In the genomic region with DNA sequence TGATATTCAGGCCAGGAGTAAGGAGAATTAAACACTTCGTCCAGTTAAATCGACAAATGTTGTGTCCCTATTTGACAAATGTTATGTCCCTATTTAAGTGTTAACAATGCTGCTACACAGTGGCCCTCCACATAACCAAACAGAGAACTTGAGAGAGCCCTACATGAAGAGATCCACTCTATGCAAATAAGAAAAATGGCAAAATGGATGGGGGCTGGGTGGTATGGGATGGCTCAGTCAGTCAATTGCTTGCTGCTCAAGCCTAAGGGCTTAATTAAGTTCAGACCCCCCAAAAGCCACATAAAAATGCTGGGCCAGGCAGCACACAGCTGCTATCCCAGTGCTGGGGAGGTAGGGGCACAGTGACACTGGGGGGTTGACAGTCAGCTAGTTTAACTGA, we compare ENCODE assay signal across 10 mouse cellular contexts. TPM values are rescaled to one million over a fixed set of nuclear protein-coding genes. Genes with fewer than 3 reads are reported as not detected.
DNase-seq lines count a peak whose midpoint lies in the region; ATAC-seq and TF ChIP-seq lines count a peak whose summit lies in the region.
"Had no signal": no experiment of that assay in that cellular context is flagged by ENCODE, and none has a peak within 500 bp of the region (broad histone marks: within the 10 kb centered on the region; RNA-seq: fewer than 3 reads in every experiment).

No protein-coding gene starts in this region.

- H3K4me2 ChIP-seq in intestine, embryonic 16.5 days (ENCODE audit: low read depth, low read length) = no peak overlapping the region
- H3K4me2 ChIP-seq in neural tube, embryonic 15.5 days = no peak overlapping the region
- H3K4me2 ChIP-seq: limb, embryonic 15.5 days had no signal

- H3K9ac ChIP-seq in intestine, embryonic 16.5 days (ENCODE audit: low read depth, low read length) = peak overlapping the region; percentile 37; the same call in 1 of the 2 replicates
- no peak overlapping the region for H3K9ac ChIP-seq in neural tube, embryonic 15.5 days (replicated peaks)
- H3K9ac ChIP-seq: limb, embryonic 15.5 days had no signal

- no peaks in the 10 kb centered on the region for H3K36me3 ChIP-seq in intestine, embryonic 16.5 days (ENCODE audit: control insufficient read depth, insufficient read depth, low read length)
- H3K36me3 ChIP-seq in neural tube, embryonic 15.5 days = no peaks in the 10 kb centered on the region
- H3K36me3 ChIP-seq: limb, embryonic 15.5 days had no signal

- no peak for TF ChIP-seq POLR2A in cerebellum, adult 2 months (IDR thresholded peaks at IDR 0.05; ENCODE audit: borderline replicate concordance, insufficient read depth, low read length)

- TF ChIP-seq CTCF in cerebellum, adult 2 months (IDR thresholded peaks at IDR 0.05; ENCODE audit: borderline replicate concordance, insufficient read depth, low read depth, low read length) = no peak
- no peak for TF ChIP-seq CTCF in left cerebral cortex, adult 2 months (IDR thresholded peaks at IDR 0.05)

- 39% methylated on average over 2 of the region's 2 CpGs for WGBS in cerebellum, adult 2 months
- WGBS in intestine, embryonic 16.5 days = 66% methylated on average over 2 of the region's 2 CpGs
- WGBS in neural tube, embryonic 15.5 days = 33% methylated on average over 2 of the region's 2 CpGs

- peaks cover 7% of the 10 kb centered on the region; the same call in 1 of the 2 replicates for H3K4me1 ChIP-seq in cerebellum, adult 2 months (ENCODE audit: control insufficient read depth, insufficient read depth, low read length)
- peaks cover 6% of the 10 kb centered on the region; the same call in 1 of the 2 replicates for H3K4me1 ChIP-seq in intestine, embryonic 16.5 days (ENCODE audit: control insufficient read depth, insufficient read depth, low read length)
- H3K4me1 ChIP-seq in neural tube, embryonic 15.5 days = peaks cover 16% of the 10 kb centered on the region
- H3K4me1 ChIP-seq: limb, embryonic 15.5 days had no signal

- intact Hi-C loops in left cerebral cortex, adult 2 months (cut with DNase I) = loop anchor here (5.0 kb wide), 3 partner anchors 87 to 428 kb away; no protein-coding TSS in a partner anchor
- intact Hi-C loops in left cerebral cortex, postnatal 36 days (cut with DNase I) = loop anchor here (5.0 to 10.0 kb wide), 3 partner anchors 160 to 430 kb away; a partner anchor contains a TSS
- intact Hi-C loops in left cerebral cortex, postnatal 10 days (cut with DNase I) = no loop called here

- no peak overlapping the region for H3K4me3 ChIP-seq in cerebellum, adult 2 months (replicated peaks; ENCODE audit: insufficient read depth, low read depth, low read length)
- H3K4me3 ChIP-seq in left cerebral cortex, adult 2 months = no peak overlapping the region
- no peak overlapping the region for H3K4me3 ChIP-seq in intestine, embryonic 16.5 days (ENCODE audit: low read length)
- H3K4me3 ChIP-seq in neural tube, embryonic 15.5 days (replicated peaks) = no peak overlapping the region
- H3K4me3 ChIP-seq: limb, embryonic 15.5 days had no signal

- no peak for ATAC-seq in intestine, embryonic 16.5 days
- ATAC-seq in neural tube, embryonic 15.5 days (ENCODE audit: low FRiP score) = no peak

- H3K27me3 ChIP-seq in cerebellum, adult 2 months (ENCODE audit: control insufficient read depth, insufficient read depth, low read length) = no peaks in the 10 kb centered on the region
- no peaks in the 10 kb centered on the region for H3K27me3 ChIP-seq in intestine, embryonic 16.5 days (replicated peaks; ENCODE audit: control insufficient read depth, insufficient read depth, low read length)
- no peaks in the 10 kb centered on the region for H3K27me3 ChIP-seq in neural tube, embryonic 15.5 days (replicated peaks)
- H3K27me3 ChIP-seq: limb, embryonic 15.5 days had no signal

- H3K9me3 ChIP-seq in intestine, embryonic 16.5 days (ENCODE audit: control insufficient read depth, low read length) = no peaks in the 10 kb centered on the region
- no peaks in the 10 kb centered on the region for H3K9me3 ChIP-seq in neural tube, embryonic 15.5 days (replicated peaks)
- H3K9me3 ChIP-seq: limb, embryonic 15.5 days had no signal

- no peak for DNase-seq in cerebellum, adult 2 months
- no peak for DNase-seq in cerebellum, postnatal 14 days
- DNase-seq in left cerebral cortex, adult 2 months (ENCODE audit: extremely low spot score in 1 of 2, low spot score in 2 of 2) = no peak
- no peak for DNase-seq in left cerebral cortex, postnatal 36 days (ENCODE audit: low spot score in 2 of 2)
- no peak for DNase-seq in left cerebral cortex, postnatal 10 days (ENCODE audit: extremely low spot score in 1 of 2, low spot score in 2 of 2)
- no peak for DNase-seq in layer of hippocampus, adult 9-10 months (ENCODE audit: low spot score)
- DNase-seq: gastrocnemius, postnatal 10 days had no signal

- peak overlapping the region; percentile 56; the same call in 1 of the 2 replicates for H3K27ac ChIP-seq in cerebellum, adult 2 months (ENCODE audit: insufficient read depth, low read length)
- H3K27ac ChIP-seq in left cerebral cortex, adult 2 months = peak overlapping the region; percentile 68
- H3K27ac ChIP-seq in intestine, embryonic 16.5 days (ENCODE audit: low read length) = 0 out of 2 replicates have a peak overlapping the region, but pooled peaks have one; percentile 23
- H3K27ac ChIP-seq in neural tube, embryonic 15.5 days (replicated peaks) = peak overlapping the region; percentile 74
- H3K27ac ChIP-seq: limb, embryonic 15.5 days had no signal

RNA-seq across cellular contexts. Expression of a gene that starts 36.3 kb away (rescaled TPM):
- polyA plus RNA-seq in cerebellum, adult 2 months (2012; rRNA removed) = 34.6 and 34.9 TPM in 2 replicates
- total RNA-seq in left cerebral cortex, adult 2 months (2021) = 10 to 100 TPM; 58.8 to 63.3 TPM
- total RNA-seq in left cerebral cortex, postnatal 36 days (2021) = 10 to 100 TPM; 58.2 to 62.8 TPM
- 3.9 TPM in 2 replicates for polyA plus RNA-seq in intestine, embryonic 16.5 days (2015; fragmentation: Nextera tagmentation; extraction: Ambion mirVana)
- polyA plus RNA-seq in neural tube, embryonic 15.5 days (2015; fragmentation: Nextera tagmentation; extraction: Ambion mirVana) = 9.0 and 10.2 TPM in 2 replicates
- 10 to 100 TPM; 53.3 to 56.7 TPM for total RNA-seq in left cerebral cortex, postnatal 10 days (2021)

RNA-seq across cellular contexts. Expression of a gene that starts 37.3 kb away (rescaled TPM):
- polyA plus RNA-seq in cerebellum, adult 2 months (2012; rRNA removed) = 255 and 259 TPM in 2 replicates
- total RNA-seq in left cerebral cortex, adult 2 months (2021) = 100 to 1,000 TPM; 232 to 250 TPM
- 100 to 1,000 TPM; 216 to 234 TPM for total RNA-seq in left cerebral cortex, postnatal 36 days (2021)
- polyA plus RNA-seq in intestine, embryonic 16.5 days (2015; fragmentation: Nextera tagmentation; extraction: Ambion mirVana) = 645 and 812 TPM in 2 replicates
- 398 and 419 TPM in 2 replicates for polyA plus RNA-seq in neural tube, embryonic 15.5 days (2015; fragmentation: Nextera tagmentation; extraction: Ambion mirVana)
- 100 to 1,000 TPM; 389 to 433 TPM for total RNA-seq in left cerebral cortex, postnatal 10 days (2021)

Comparison
In these comparisons a context has a peak if more than half of its experiments do, and no peak if none do; other contexts are left out.
1. H3K27ac ChIP-seq: peak in every context shown above with its lines; median percentile 74 in neural tube, embryonic 15.5 days; 68 in left cerebral cortex, adult 2 months; 56 in cerebellum, adult 2 months; 23 in intestine, embryonic 16.5 days.